Mouse (Mus musculus): ENCODE data around the gene Lhfp.

Gene Lhfp

DNA sequence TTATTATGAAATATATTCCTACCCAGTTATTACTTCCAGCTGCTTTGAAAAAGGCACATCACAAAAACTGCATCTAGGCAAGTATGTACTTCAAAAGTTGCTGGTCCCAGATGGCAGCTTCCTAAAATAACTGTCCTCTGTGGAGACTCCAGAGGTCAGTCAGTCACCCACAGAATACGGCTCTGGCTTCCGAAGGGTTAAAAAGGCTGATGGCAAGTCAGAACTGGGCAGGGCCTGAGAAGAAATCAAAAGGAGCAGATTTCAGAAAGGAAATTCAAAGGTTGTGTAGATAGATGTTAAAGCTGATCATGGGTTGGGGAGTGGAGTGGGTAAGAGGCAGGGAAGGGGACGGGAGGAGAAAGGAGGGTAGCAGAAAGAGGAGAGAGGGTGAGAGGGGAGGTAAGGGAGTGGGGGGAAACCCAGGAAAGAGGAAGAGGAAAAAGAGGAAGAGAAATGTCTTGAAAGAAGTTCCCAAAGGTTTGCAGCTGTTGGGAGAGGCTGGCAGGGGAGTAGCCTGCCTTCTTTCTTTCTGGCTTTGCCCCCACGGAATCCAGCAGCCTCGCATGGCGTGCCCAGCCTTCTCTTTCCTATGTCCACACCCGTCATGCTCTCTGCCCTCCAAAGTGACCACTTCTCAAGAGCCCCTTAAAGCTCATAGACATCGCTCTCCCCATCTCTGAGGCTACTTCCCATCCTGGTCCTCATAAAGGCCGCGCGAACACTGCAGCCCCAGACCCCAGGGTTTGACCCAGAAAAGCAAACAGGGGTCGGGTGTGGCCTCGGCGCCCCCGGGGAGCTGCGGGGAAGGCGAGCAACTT lies 526 bp upstream of the Lhfp start:
- intact Hi-C loops (cut with DNase I), result loop anchor here (2.0 kb wide), 1 partner anchor 206 kb away; no protein-coding TSS in a partner anchor

DNA sequence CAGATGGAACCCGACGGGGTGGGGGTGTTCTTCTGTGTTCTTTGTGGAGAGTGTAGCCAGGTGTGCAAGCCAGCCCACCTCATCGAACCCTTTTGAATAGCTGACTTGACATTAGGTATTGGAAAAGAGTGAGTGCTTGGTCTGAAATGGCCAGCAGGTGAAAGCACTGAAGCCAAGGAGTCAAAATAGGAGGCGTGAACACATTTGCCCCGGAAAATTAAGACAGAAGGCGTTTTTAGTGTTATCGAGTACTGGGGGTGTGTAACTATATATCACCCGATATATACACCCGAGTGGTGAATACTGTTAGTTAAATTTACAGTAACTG lies 876 bp downstream of the Lhfp start:
- intact Hi-C loops (cut with DNase I), result no loop called here

DNA sequence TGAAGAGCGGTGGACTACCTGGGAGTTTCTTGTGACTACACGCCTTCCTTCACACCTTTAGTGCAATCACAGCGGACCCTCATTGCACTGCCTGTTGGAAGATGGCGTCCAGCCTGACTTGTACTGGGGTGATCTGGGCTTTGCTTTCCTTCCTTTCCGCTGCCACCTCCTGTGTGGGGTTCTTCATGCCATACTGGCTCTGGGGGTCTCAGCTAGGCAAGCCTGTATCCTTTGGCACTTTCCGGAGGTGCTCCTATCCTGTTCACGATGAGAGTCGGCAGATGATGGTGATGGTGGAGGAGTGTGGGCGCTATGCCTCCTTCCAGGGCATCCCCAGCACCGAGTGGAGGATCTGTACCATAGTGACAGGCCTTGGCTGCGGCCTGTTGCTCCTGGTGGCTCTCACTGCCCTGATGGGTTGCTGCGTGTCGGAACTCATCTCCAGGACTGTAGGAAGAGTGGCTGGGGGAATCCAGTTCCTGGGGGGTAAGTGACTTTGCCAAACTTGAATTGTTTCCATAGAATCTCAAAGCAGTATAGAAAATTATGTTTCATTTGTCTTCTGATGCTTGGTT lies 2.0 kb downstream of the Lhfp start:
- intact Hi-C loops (cut with DNase I), result no loop called here

DNA sequence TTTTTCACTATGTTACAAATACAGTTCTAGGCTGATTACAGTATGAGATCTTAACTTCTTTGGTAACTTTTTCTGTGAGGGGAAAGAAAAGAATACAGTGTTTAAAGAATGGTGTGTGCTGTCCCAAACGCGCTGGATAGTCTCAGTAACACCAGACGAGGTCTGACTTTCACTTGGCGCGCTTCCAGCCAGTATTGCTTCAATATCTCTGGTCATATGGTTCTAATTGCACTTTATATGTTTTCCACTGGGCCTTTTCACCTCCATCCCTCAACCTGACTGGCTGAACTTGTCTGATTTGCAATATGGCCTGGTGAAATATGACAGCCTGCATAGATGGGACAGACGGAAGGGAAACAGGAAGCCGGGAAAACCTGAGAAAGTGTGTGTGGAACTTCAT lies 2.9 kb downstream of the Lhfp start:
- intact Hi-C loops (cut with DNase I), result no loop called here

DNA sequence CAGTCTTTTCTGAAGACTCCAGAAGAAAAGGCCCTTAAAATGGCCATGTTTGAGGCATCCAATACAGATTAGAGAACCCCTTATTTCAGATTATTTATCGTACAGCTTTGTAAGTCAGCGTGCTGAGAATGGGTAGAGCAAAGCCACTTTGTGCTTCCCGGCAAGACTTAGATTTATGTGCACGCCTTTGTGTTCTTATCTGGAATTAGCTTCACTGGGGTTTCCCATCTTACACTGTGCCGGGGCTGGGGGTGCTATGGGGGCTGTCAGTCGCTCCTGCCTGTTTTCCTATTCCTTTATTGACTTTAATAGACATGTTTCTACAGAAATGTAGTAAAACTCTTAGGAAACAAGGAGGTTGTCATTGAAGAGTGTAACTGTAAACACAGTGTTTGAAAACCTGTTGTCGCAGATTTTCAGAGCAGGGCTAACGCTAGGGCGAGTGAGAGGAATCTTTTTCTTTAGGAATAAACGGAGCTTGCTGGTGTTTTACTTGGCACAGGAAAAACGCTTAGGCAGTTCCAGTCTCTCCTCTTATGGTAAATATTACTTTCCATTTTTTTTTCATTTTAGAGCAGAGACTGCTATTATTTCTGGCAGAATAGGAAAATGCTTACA lies 3.5 kb downstream of the Lhfp start:
- intact Hi-C loops (cut with DNase I), result no loop called here

DNA sequence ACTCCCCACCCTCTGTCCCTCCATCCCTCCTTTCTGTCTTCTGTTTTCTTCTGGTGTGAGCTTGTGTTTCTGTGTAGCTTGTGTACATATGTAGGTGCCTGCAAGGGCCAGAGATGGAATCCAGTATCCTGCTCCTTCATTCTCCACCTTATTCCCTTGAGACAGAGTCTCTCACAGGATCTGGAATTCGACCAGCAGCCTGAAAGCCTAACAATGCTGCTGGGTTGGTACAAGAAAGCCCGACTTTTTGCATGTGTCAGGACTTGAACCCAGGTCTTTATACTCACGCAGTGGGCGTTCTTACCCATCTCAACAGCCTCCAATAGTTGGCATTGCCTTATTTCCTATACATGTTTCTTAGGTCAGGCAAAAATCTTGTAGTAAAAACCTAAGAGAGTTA lies 4.4 kb downstream of the Lhfp start:
- intact Hi-C loops (cut with DNase I), result no loop called here

DNA sequence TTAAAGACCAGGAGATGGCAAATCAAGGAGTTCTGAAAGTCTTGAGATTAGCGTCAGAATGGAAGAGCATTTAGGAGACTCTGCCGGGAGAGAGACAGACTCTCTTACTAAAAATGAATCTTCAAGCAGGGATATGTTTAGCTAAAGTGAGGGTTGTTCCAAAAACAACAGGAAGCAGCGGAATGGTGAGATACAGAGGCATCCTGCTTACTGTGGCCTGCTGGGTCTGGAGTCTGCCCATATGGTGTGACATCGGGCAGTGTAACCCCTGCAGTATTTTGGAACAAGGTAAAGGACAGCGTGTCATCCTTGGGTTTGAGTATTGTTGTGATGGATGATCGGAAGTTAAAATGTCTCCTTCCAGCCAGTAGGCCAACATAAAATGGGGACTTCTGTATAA lies 5.0 kb downstream of the Lhfp start:
- intact Hi-C loops (cut with DNase I), result no loop called here

DNA sequence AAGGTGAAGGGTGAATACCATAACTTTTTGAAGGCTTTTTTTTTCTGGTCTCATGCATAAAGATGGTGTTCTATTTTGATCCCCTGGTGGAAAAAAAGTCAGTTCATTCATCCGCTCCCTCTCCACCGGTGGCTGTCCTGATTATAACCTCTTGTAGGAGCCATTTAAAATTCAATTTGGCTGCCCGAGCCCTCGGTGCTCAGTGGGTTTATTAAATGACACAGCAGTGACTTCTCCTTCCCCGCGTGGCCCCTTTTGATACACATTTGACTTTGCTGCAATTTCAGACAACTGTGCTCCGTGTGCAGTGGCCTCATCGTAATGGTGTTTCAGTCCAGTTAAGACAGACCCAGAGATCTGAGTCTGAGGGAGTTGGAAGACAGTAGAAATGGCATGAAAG lies 11.1 kb downstream of the Lhfp start:
- intact Hi-C loops (cut with DNase I), result no loop called here

DNA sequence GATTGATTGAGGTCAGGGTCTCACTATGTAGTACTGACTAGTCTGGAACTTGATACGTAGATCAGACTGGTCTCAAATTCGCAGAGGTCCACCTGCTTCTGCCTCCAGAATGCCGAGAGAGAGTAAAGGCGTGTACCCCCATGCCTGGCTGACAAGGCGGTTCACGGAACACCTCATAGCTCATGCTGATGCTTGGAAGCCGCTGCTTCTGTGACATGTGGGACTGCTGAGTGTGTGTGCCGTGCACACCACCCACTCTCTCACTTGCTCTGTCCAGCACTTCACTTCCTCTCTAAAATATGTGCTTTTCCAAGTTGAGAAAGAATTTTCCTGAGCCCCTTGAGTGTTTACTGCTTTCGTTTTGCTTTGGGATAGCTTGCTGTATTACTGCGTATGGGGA lies 15.1 kb downstream of the Lhfp start:
- intact Hi-C loops (cut with DNase I), result no loop called here

DNA sequence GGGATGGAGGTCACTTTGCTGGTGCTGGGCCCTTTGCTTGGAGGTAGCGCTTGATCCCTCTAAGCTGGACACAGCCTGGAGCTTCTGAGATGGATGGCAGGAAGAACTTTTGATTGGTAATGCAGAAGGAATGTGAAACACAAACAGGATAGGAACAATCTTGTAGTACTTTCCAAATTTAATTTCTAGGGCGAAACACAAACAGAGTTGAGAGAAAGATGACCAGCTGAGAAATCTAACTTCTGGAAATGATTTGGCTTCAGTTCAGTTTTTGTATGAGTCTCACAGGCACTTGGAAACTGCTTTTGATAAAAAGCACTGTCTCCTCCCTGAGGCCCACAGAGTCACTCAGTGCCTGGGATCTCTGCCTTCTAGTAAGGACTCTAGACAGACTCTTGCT lies 18.6 kb downstream of the Lhfp start:
- intact Hi-C loops (cut with DNase I), result no loop called here

DNA sequence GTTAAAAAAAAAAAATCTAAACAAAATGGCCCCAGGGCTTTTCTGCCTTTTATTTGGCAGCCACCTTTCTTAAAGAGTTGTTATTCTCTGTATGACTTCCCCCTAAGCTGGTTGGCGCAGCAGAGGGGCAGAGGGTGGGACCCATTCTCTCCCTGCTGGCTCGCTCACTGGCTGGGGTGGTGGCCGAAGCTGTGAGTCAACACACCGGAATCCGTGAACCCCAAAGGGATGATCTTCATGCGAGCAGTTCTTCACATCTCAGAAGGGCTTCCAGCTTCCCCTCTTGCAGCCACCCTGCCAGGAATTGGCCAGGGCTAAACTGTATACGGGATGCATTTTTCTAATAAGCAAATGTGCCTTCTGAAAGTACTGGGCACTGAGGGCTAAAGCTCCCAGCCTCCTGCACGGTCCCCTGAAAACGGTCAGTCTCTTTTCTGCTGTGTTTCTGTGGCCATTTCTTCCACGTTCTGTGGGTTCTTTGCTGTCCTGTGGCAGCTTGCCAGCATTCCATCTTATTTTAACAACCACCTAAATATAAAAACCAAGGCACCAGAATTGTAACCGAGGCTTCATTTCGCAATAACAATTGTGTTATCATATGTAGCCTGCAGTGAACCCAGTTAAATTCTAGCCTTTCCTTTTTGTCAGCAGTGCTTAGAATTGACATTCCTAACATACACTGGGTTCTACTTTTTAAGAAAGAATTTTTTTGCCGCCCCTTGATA lies 22.3 kb downstream of the Lhfp start:
- intact Hi-C loops (cut with DNase I), result no loop called here

DNA sequence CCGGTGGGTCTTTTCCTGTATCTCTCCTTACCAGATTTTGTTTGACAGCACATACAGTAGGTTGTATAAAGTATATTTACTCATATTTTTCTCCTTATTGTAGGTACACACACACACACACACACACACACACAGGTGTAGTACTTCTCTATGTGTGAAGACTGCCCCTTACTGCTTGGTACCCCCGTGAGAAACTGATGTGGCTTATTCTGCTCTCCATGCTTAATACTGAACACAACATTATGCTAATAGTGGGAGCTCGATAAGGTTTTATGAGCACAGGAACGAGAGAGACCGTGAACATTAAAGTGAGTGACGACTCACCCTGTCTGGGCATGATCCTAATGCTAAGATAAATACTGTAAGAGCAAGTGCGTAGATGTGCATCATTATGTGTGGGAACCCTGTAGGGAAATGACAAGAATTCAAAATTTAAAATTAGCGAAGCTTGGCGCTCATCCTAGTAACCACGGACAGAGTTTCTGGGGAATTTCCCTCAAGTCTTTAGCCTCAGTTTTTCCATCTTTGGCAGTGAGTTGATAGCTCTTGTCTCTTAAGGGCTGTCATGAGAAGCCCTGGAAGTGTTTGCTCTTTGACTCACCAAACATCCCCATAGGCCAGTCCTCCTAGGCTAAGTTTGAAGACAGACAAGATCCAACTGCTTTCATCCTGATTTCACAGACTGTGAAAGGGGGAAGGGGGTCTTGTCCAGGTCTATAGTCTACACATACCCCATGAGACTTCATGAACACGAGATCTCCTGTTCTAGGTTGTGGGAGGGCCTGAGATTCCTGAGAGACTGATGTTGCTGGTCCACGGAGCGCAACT lies 24.2 kb downstream of the Lhfp start:
- intact Hi-C loops (cut with DNase I), result no loop called here

DNA sequence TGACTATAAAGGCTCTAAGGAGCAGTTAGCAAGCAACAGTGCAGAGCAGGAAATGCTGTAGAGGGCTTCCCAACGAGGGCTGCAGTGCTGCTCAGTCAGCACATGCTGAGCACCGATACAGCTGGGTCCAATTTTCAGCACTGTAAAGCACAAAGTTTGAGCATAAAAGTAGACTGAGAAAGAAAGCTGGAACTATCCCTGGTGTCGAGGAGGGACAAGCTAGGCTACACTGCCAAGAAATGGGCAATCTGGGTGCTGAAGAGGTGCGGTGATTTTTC lies 24.7 kb downstream of the Lhfp start:
- intact Hi-C loops (cut with DNase I), result no loop called here

DNA sequence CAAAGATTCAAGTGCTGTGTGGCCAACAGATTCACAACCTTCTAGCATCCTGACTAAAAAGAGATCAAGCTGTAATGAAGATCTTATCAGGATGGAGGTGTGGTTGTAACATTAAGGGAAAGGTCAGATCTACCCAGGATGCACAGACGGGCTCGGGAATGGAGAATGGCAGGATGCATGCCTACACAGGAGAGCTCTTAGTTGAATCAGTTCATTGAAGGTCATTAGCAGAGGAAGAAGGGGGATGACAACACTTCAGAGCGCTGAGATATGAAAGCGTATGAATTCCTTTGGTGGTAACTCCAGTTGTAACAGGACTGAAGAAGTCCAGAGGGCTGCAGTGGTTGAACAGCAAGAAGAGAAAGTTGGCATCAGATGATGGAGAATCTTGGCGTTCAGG lies 27.1 kb downstream of the Lhfp start:
- intact Hi-C loops (cut with DNase I), result no loop called here

DNA sequence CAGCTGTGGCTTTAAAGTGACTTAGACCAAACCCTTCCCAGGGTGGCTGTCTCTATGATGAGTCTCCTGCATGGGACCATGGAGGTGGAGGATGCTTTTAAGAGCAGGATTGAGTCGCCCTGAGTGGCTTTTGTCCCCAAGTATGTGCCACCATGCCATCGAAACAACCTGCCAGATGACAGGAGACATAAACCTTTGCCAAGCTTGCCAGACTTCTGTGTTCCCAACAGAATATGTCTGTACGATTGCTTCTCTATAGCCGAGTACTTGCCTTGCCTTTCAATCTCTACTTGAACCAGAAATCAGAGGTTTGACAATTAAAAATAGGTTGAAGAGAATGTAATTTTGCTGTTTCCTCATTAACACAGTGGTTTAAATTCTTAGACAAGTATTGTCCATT lies 32.9 kb downstream of the Lhfp start:
- intact Hi-C loops (cut with DNase I), result no loop called here

DNA sequence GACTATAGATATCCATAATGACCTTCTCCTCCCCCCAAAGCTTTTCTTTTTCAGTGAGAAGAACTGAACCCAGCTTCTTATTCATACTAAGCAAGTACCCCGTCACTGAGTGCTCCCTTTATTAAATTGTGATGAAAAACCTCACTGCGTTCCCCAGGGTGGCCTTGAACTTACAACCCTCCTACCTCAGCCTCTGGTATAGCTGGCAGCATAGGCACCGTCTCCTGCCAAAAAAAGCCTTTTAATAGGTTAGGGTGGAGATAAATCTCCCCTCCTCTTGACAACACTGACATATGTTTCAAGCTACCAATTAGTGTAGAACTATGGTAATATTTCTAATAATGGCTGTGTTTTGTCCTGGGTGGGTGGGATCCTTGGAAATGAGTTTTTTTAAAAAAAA lies 33.4 kb downstream of the Lhfp start:
- intact Hi-C loops (cut with DNase I), result no loop called here

DNA sequence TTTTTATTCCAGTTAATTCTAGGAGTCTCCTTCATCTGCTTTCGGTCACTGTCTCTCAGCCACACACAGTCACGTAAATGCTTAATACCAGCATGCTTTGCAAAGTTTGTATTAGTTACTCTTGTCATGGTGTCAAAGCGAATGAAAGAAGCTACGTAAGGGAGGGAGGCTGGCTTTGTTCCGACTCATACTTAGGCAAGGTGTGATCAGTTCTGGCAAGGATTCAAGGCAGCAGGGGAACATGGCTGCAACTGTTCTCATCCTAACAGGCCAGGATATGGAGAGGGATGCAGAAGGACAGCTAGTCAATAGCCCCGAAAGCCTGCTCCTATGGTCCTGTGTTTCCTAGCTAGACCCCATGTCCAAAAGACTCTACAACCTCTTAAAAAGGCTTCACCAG lies 39.0 kb downstream of the Lhfp start:
- intact Hi-C loops (cut with DNase I), result no loop called here

DNA sequence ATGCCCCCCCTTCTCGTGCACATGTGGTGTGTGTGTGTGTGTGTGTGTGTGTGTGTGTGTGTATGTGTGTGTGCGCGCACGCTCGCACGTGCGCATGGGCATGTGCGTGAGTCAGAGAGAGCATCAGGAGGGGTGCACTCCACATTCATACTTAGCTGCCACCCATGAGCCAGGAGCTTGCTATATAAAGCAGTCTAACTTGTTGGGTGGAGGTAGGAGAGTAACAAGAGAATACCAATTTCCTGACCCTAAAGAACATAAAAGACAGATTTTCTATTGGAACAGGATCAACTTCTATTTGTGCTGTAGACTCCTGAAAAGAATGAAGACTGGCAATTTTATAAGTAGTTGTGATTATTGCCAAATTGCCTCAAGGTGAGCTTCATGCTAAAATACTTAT lies 39.4 kb downstream of the Lhfp start:
- intact Hi-C loops (cut with DNase I), result no loop called here

DNA sequence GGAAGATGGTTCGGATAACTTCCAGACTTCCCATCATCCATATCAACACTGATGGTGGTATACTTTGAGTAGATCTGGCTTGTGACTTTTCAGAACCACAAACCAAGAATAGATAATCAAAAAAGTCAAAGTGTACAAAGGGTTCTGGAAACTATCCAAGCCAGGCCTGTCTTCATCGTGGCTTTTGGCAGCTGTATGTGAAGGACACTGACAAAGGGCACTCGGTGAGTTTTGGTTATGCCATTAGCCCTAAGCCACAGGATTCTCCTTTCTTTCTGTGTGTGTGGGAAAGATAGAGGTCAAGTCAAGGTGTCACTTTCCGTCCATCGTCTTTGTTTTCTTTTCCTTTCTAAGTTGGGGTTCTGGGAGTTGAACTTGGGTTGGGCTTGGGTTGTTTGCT lies 42.4 kb downstream of the Lhfp start:
- intact Hi-C loops (cut with DNase I), result no loop called here

DNA sequence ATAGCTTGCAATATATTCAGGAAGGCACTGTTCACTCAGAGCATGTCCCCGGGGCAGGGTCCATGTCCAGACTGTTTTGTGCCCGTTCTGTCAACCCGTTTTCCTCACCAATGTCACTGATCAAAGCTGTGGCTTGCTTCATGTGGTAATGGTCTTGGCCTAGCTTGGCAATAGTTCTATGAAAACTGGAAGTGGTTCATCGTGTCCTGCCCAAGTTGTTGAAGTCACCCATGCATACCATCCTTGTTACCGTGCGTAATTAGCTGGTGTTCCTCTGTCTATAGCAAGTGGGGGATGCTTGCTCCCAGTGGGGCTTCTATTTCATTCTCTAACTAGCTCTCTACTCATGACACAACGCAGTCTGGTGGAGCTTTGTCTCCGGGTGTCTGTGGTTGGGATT lies 43.5 kb downstream of the Lhfp start:
- intact Hi-C loops (cut with DNase I), result no loop called here

DNA sequence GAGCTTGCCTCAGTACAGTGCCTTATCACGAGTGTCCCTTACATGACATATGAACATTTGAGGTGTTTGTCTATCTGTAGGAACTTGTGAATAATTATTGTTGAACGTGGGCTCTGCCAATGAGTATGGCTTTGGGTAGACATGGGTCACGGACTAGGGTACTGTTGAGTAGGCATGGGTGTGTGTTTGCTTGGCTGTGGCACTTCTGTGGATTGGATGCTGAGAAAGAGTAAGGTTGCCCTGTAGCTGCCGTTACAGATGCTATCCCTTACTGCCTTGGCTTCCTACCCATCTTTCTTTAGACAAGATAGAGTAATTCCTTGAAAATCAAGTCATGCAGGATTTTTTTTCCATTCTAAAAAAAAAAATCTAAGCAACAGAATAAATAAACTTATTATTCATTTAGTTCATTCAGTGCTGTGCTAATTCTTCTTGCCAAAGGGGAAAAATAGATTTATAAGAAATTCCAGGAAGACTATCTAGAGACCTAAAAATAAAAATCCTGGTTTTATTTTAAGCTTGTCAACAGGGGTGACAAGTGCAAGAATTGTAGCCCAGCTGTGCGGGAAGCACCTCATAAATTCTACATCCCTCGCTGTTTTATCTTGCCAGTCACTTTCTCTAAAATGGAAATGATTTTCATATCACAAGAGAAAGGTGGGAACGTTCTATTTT lies 45.3 kb downstream of the Lhfp start:
- intact Hi-C loops (cut with DNase I), result no loop called here

Measured in adrenal gland (tissue).